Mouse (Mus musculus): Measurements from ENCODE around the gene Prickle2.

GRCm38 (mm10) chr6:92458026-92458425 lies 247.9 kb downstream of the Prickle2 start:
- TF ChIP-seq CTCF (IDR thresholded peaks at IDR 0.05; ENCODE audit: low read depth) (no peak), EP300 (IDR thresholded peaks at IDR 0.05; ENCODE audit: low read depth) (no peak)
